Mouse (Mus musculus): ENCODE data around the gene Zfand4.

- TF ChIP-seq CTCF (IDR thresholded peaks at IDR 0.05; ENCODE audit: borderline replicate concordance, insufficient read depth, low read depth, low read length) = no peak
- TF ChIP-seq POLR2A (IDR thresholded peaks at IDR 0.05; ENCODE audit: borderline replicate concordance, insufficient read depth, low read length) = no peak
These were observed 97.4 kb downstream of the Zfand4 start for GRCm38 (mm10) chr6:116361463-116361862.

Measured in cerebellum, adult 2 months (tissue).